Mouse (Mus musculus) kidney, adult 2 months (tissue): ENCODE measurements around the gene Tuba4a.
A peak's percentile ranks its signal among the peaks of the same experiment; 100 is the strongest.

Experiments used
- CTCF ChIP-seq: fragments of 200-500 bp; conservative IDR thresholded peaks from 2 replicates; pipeline ENCODE4 v1.5.1; 2011; ENCODE audit warnings: low read depth, mild to moderate bottlenecking, control low read depth, low read length, moderate library complexity, mixed read lengths; ENCODE audit not compliant: insufficient read depth, insufficient read length
- POLR2A ChIP-seq: fragments of 200-500 bp; IDR thresholded peaks from one replicate; pipeline ENCODE4 v1.6.1; 2011; ENCODE audit warnings: low read depth, low read length, control low read depth

GRCm38 (mm10) chr1:75234606-75235005 is 14.9 kb upstream of the Tuba4a start:
- TF ChIP-seq POLR2A (no peak), CTCF (peak; percentile 81)
